ENCODE assay signal across 17 mouse cellular contexts in the genomic region with DNA sequence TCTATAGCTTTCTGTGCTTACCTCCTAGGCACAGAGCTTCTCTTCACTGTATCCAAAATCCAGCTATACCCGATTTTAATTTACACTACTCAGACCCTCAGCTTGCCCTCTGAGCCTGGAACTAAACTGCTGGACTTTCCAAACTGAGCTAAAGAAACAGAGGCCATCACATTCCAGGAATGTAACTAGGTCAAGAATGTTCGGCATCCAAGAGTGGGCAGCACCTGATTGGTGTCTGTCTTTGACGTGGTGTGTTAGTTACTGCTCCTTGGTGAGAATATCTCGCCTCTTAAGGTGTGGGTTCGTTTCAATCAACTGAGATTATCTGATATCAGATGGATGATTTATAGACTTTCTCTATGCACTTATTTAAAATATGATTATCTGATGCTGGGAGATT.
A peak's percentile ranks its signal among the peaks of the same experiment; 100 is the strongest.
DNase-seq lines count a peak whose midpoint lies in the region; ATAC-seq lines count a peak whose summit lies in the region.
"Had no signal": no experiment of that assay in that cellular context is flagged by ENCODE, and none has a peak within 500 bp of the region (broad histone marks: within the 10 kb centered on the region; RNA-seq: fewer than 3 reads in every experiment).

No protein-coding gene starts in this region.

- H3K4me2 ChIP-seq in intestine, embryonic 15.5 days (replicated peaks) = no peak overlapping the region
- H3K4me2 ChIP-seq: embryonic facial prominence, embryonic 15.5 days; hindbrain, embryonic 13.5 days; stomach, embryonic 15.5 days had no signal

- H3K4me3 ChIP-seq in intestine, embryonic 15.5 days (replicated peaks) = no peak overlapping the region
- H3K4me3 ChIP-seq: embryonic facial prominence, embryonic 15.5 days; hindbrain, embryonic 13.5 days; midbrain, embryonic 10.5 days; stomach, embryonic 15.5 days had no signal

- no peak for ATAC-seq in intestine, embryonic 15.5 days
- ATAC-seq: intestine, embryonic 16.5 days; liver, postnatal 0 days had no signal

- peak; percentile 27 for DNase-seq in embryo, embryonic 10 days (ENCODE audit: low spot score)
- no peak for DNase-seq in embryo, embryonic 9.5 days (ENCODE audit: extremely low spot score)
- DNase-seq in heart, postnatal 10 days = peak; percentile 21 to 28
- no peak for DNase-seq in heart, postnatal 36 days
- DNase-seq in Muller cell, postnatal 12 days (ENCODE audit: inconsistent ontology term) = peak; percentile 83
- DNase-seq in lung, postnatal 36 days = peak; percentile 8
- no peak for DNase-seq in ovary, postnatal 10 days (ENCODE audit: low spot score)
- DNase-seq: cerebellum, postnatal 36 days; gastrocnemius, postnatal 36 days; liver, postnatal 0 days had no signal

- H3K9ac ChIP-seq in intestine, embryonic 15.5 days = no peak overlapping the region
- H3K9ac ChIP-seq: embryonic facial prominence, embryonic 15.5 days; hindbrain, embryonic 13.5 days; liver, postnatal 0 days; stomach, embryonic 15.5 days had no signal

- H3K36me3 ChIP-seq in intestine, embryonic 15.5 days = no peaks in the 10 kb centered on the region
- H3K36me3 ChIP-seq: embryonic facial prominence, embryonic 15.5 days; hindbrain, embryonic 13.5 days; midbrain, embryonic 10.5 days; stomach, embryonic 15.5 days had no signal

- H3K4me1 ChIP-seq in intestine, embryonic 15.5 days (replicated peaks) = no peaks in the 10 kb centered on the region
- H3K4me1 ChIP-seq: embryonic facial prominence, embryonic 15.5 days; hindbrain, embryonic 13.5 days; midbrain, embryonic 10.5 days; stomach, embryonic 15.5 days had no signal

- WGBS in intestine, embryonic 15.5 days = 34% methylated on average over 5 of the region's 5 CpGs

- H3K27ac ChIP-seq in intestine, embryonic 15.5 days = no peak overlapping the region
- H3K27ac ChIP-seq: embryonic facial prominence, embryonic 15.5 days; hindbrain, embryonic 13.5 days; midbrain, embryonic 10.5 days; stomach, embryonic 15.5 days had no signal

- no peaks in the 10 kb centered on the region for H3K9me3 ChIP-seq in intestine, embryonic 15.5 days
- H3K9me3 ChIP-seq: embryonic facial prominence, embryonic 15.5 days; hindbrain, embryonic 13.5 days; midbrain, embryonic 10.5 days; stomach, embryonic 15.5 days had no signal

- intact Hi-C loops in heart, postnatal 10 days (cut with DNase I) = loop anchor here (10.0 kb wide), 1 partner anchor 333 kb away; no protein-coding TSS in a partner anchor
- intact Hi-C loops in heart, postnatal 36 days (cut with DNase I) = no loop called here

- H3K27me3 ChIP-seq in intestine, embryonic 15.5 days (replicated peaks) = no peaks in the 10 kb centered on the region
- H3K27me3 ChIP-seq: CH12.LX; embryonic facial prominence, embryonic 15.5 days; hindbrain, embryonic 13.5 days; stomach, embryonic 15.5 days had no signal

Comparison
In these comparisons a context has a peak if more than half of its experiments do, and no peak if none do; other contexts are left out.
1. DNase-seq: peak in embryo, embryonic 10 days (single experiment), heart, postnatal 10 days (2 of 2), Muller cell, postnatal 12 days (single experiment) and lung, postnatal 36 days (single experiment); none in embryo, embryonic 9.5 days (single experiment), heart, postnatal 36 days (0 of 2) and ovary, postnatal 10 days (single experiment).